In genomic region chr5:66114208-66114607, GRCm38 (mm10) we compare ENCODE assay signal across 10 mouse cellular contexts. TPM values are rescaled to one million over a fixed set of nuclear protein-coding genes. Genes with fewer than 3 reads are reported as not detected.
DNase-seq lines count a peak whose midpoint lies in the region; ATAC-seq and TF ChIP-seq lines count a peak whose summit lies in the region.
"Had no signal": no experiment of that assay in that cellular context is flagged by ENCODE, and none has a peak within 500 bp of the region (broad histone marks: within the 10 kb centered on the region; RNA-seq: fewer than 3 reads in every experiment).

No protein-coding gene starts in this region.

- DNase-seq in embryonic facial prominence, embryonic 10.5 days (ENCODE audit: low spot score), result no peak
- DNase-seq in kidney, adult 9 months, result peak; percentile 91
- no peak for DNase-seq in liver, postnatal 0 days
- peak; percentile 44 for DNase-seq in stomach, postnatal 0 days (ENCODE audit: low spot score)
- DNase-seq: forebrain, postnatal 0 days; right cerebral cortex, postnatal 4 days had no signal

- no peak overlapping the region for H3K4me3 ChIP-seq in embryonic facial prominence, embryonic 13.5 days
- no peak overlapping the region for H3K4me3 ChIP-seq in embryonic facial prominence, embryonic 10.5 days
- H3K4me3 ChIP-seq in liver, postnatal 0 days (ENCODE audit: low read depth, low read length), result no peak overlapping the region
- no peak overlapping the region for H3K4me3 ChIP-seq in stomach, postnatal 0 days (ENCODE audit: low read depth, low read length)
- no peak overlapping the region for H3K4me3 ChIP-seq in forebrain, embryonic 16.5 days (replicated peaks; ENCODE audit: low read length)

- no peaks in the 10 kb centered on the region for H3K9me3 ChIP-seq in embryonic facial prominence, embryonic 13.5 days
- H3K9me3 ChIP-seq in embryonic facial prominence, embryonic 10.5 days, result no peaks in the 10 kb centered on the region
- no peaks in the 10 kb centered on the region for H3K9me3 ChIP-seq in liver, postnatal 0 days (ENCODE audit: low read length)
- H3K9me3 ChIP-seq in stomach, postnatal 0 days (ENCODE audit: control insufficient read depth, low read length), result no peaks in the 10 kb centered on the region
- H3K9me3 ChIP-seq in forebrain, embryonic 16.5 days (ENCODE audit: control insufficient read depth, low read length), result no peaks in the 10 kb centered on the region

- whole genome bisulfite sequencing in embryonic facial prominence, embryonic 13.5 days, result 51% methylated on average over 6 of the region's 6 CpGs
- WGBS in embryonic facial prominence, embryonic 10.5 days, result 64% methylated on average over 6 of the region's 6 CpGs
- WGBS in liver, postnatal 0 days (ENCODE audit: insufficient replicate concordance), result 47% methylated on average over 6 of the region's 6 CpGs
- 48% methylated on average over 6 of the region's 6 CpGs for WGBS in stomach, postnatal 0 days
- 27% methylated on average over 6 of the region's 6 CpGs for WGBS in forebrain, embryonic 16.5 days

- ATAC-seq in embryonic facial prominence, embryonic 13.5 days (ENCODE audit: insufficient number of reproducible peaks, insufficient read depth, low FRiP score, low TSS enrichment, low read depth), result no peak
- ATAC-seq in liver, postnatal 0 days, result peak; percentile 94
- peak; percentile 63 for ATAC-seq in stomach, postnatal 0 days (ENCODE audit: low FRiP score, low TSS enrichment)
- no peak for ATAC-seq in forebrain, embryonic 16.5 days
- no peak for ATAC-seq in megakaryocyte-erythroid progenitor cell, adult 5-6 weeks (replicated peaks; ENCODE audit: low FRiP score, low TSS enrichment, poor library complexity, severe bottlenecking)
- no peak for ATAC-seq in erythroid progenitor cell, adult 5-6 weeks (replicated peaks; ENCODE audit: low FRiP score, poor library complexity, severe bottlenecking)
- ATAC-seq: forebrain, postnatal 0 days had no signal

- H3K4me2 ChIP-seq in embryonic facial prominence, embryonic 13.5 days, result no peak overlapping the region
- H3K4me2 ChIP-seq in liver, postnatal 0 days (ENCODE audit: low read depth, low read length), result peak overlapping the region; percentile 52
- no peak overlapping the region for H3K4me2 ChIP-seq in stomach, postnatal 0 days (replicated peaks; ENCODE audit: low read depth)
- H3K4me2 ChIP-seq in forebrain, embryonic 16.5 days (ENCODE audit: low read length), result no peak overlapping the region

- TF ChIP-seq EP300 in liver, postnatal 0 days (IDR thresholded peaks at IDR 0.05; ENCODE audit: low read depth), result peak; percentile 51; the same call in 1 of the 2 replicates
- TF ChIP-seq EP300 in stomach, postnatal 0 days (optimal IDR thresholded peaks at IDR 0.05), result no peak

- 0 out of 2 replicates have a peak overlapping the region, but pooled peaks have one; percentile 33 for H3K27ac ChIP-seq in embryonic facial prominence, embryonic 13.5 days
- no peak overlapping the region for H3K27ac ChIP-seq in embryonic facial prominence, embryonic 10.5 days (replicated peaks)
- peak overlapping the region; percentile 77 for H3K27ac ChIP-seq in liver, postnatal 0 days (ENCODE audit: low read depth)
- H3K27ac ChIP-seq in stomach, postnatal 0 days (replicated peaks), result no peak overlapping the region; the same call in 1 of the 2 replicates
- no peak overlapping the region for H3K27ac ChIP-seq in forebrain, embryonic 16.5 days (ENCODE audit: low read length)

- TF ChIP-seq CTCF in liver, postnatal 0 days (IDR thresholded peaks at IDR 0.05; ENCODE audit: low read depth), result no peak
- no peak for TF ChIP-seq CTCF in stomach, postnatal 0 days (IDR thresholded peaks at IDR 0.05; ENCODE audit: low read depth)

- H3K4me1 ChIP-seq in embryonic facial prominence, embryonic 13.5 days, result 0 out of 2 replicates have a peak, but pooled peaks cover 3% of the 10 kb centered on the region
- 0 out of 2 replicates have a peak, but pooled peaks cover 3% of the 10 kb centered on the region for H3K4me1 ChIP-seq in embryonic facial prominence, embryonic 10.5 days
- peaks cover 13% of the 10 kb centered on the region for H3K4me1 ChIP-seq in liver, postnatal 0 days (ENCODE audit: insufficient read depth)
- H3K4me1 ChIP-seq in stomach, postnatal 0 days (replicated peaks; ENCODE audit: control insufficient read depth, insufficient read depth), result no peaks in the 10 kb centered on the region
- H3K4me1 ChIP-seq in forebrain, embryonic 16.5 days (replicated peaks; ENCODE audit: control insufficient read depth, insufficient read depth, low read length), result no peaks in the 10 kb centered on the region

- no peak overlapping the region for H3K9ac ChIP-seq in embryonic facial prominence, embryonic 13.5 days
- H3K9ac ChIP-seq in liver, postnatal 0 days (replicated peaks), result no peak overlapping the region
- H3K9ac ChIP-seq in stomach, postnatal 0 days (ENCODE audit: low read length), result no peak overlapping the region
- H3K9ac ChIP-seq in forebrain, embryonic 16.5 days (replicated peaks; ENCODE audit: low read depth, low read length), result no peak overlapping the region
- H3K9ac ChIP-seq: forebrain, postnatal 0 days had no signal

- no peaks in the 10 kb centered on the region for H3K36me3 ChIP-seq in embryonic facial prominence, embryonic 13.5 days
- H3K36me3 ChIP-seq in embryonic facial prominence, embryonic 10.5 days (replicated peaks), result no peaks in the 10 kb centered on the region
- no peaks in the 10 kb centered on the region for H3K36me3 ChIP-seq in liver, postnatal 0 days (replicated peaks; ENCODE audit: insufficient read depth, low read length)
- H3K36me3 ChIP-seq in stomach, postnatal 0 days (ENCODE audit: control insufficient read depth, insufficient read depth, low read length), result no peaks in the 10 kb centered on the region
- H3K36me3 ChIP-seq in forebrain, embryonic 16.5 days (ENCODE audit: control insufficient read depth, insufficient read depth), result no peaks in the 10 kb centered on the region

- H3K27me3 ChIP-seq in embryonic facial prominence, embryonic 13.5 days, result no peaks in the 10 kb centered on the region
- H3K27me3 ChIP-seq in embryonic facial prominence, embryonic 10.5 days (replicated peaks; ENCODE audit: low read depth, poor library complexity, severe bottlenecking), result no peaks in the 10 kb centered on the region
- no peaks in the 10 kb centered on the region for H3K27me3 ChIP-seq in liver, postnatal 0 days (ENCODE audit: insufficient read depth, low read length)
- no peaks in the 10 kb centered on the region for H3K27me3 ChIP-seq in stomach, postnatal 0 days (ENCODE audit: control insufficient read depth, insufficient read depth, low read length)
- H3K27me3 ChIP-seq in forebrain, embryonic 16.5 days (replicated peaks; ENCODE audit: control insufficient read depth, insufficient read depth, low read length), result no peaks in the 10 kb centered on the region

RNA-seq across cellular contexts. Expression of gene Rbm47, which starts 58.7 kb away (rescaled TPM):
- polyA plus RNA-seq in embryonic facial prominence, embryonic 13.5 days (2015; fragmentation: Nextera tagmentation; extraction: Ambion mirVana), result 6.8 and 11.3 TPM in 2 replicates
- 3.2 and 4.4 TPM in 2 replicates for polyA plus RNA-seq in embryonic facial prominence, embryonic 10.5 days (2016; fragmentation: Nextera tagmentation; extraction: Ambion mirVana)
- 20.5 and 22.8 TPM in 2 replicates for polyA plus RNA-seq in liver, postnatal 0 days (2015; fragmentation: Nextera tagmentation; extraction: Ambion mirVana)
- 70.7 and 73.2 TPM in 2 replicates for polyA plus RNA-seq in stomach, postnatal 0 days (2015; fragmentation: Nextera tagmentation; extraction: Ambion mirVana)
- polyA plus RNA-seq in forebrain, embryonic 16.5 days (2015; fragmentation: Nextera tagmentation; extraction: Ambion mirVana), result 2.0 and 3.0 TPM in 2 replicates
- total RNA-seq in megakaryocyte-erythroid progenitor cell, adult 5-6 weeks (2014; fragmentation: Nextera tagmentation), result 0.17 and 0.42 TPM in 2 replicates
- 0.61 TPM in 1 of 2 replicates, not detected in the other for total RNA-seq in megakaryocyte-erythroid progenitor cell, adult 5-6 weeks (2017)
- 0.36 and 0.42 TPM in 2 replicates for total RNA-seq in erythroid progenitor cell, adult 5-6 weeks (2015; ENCODE audit: low replicate concordance)
- total RNA-seq in erythroid progenitor cell, adult 5-6 weeks (2017; ENCODE audit: low replicate concordance), result 0.39 and 4.7 TPM in 2 replicates

Comparison
In these comparisons a context has a peak if more than half of its experiments do, and no peak if none do; other contexts are left out.
1. H3K27ac ChIP-seq: peak in embryonic facial prominence, embryonic 13.5 days (single experiment) and liver, postnatal 0 days (single experiment); none in embryonic facial prominence, embryonic 10.5 days (single experiment), stomach, postnatal 0 days (single experiment) and forebrain, embryonic 16.5 days (single experiment).
2. ATAC-seq: peak in liver, postnatal 0 days (single experiment) and stomach, postnatal 0 days (single experiment); none in embryonic facial prominence, embryonic 13.5 days (single experiment), forebrain, embryonic 16.5 days (single experiment), megakaryocyte-erythroid progenitor cell, adult 5-6 weeks (single experiment) and erythroid progenitor cell, adult 5-6 weeks (single experiment).
3. DNase-seq: peak in kidney, adult 9 months (single experiment) and stomach, postnatal 0 days (single experiment); none in embryonic facial prominence, embryonic 10.5 days (single experiment) and liver, postnatal 0 days (single experiment).